Mouse (Mus musculus) kidney, adult 9 months (tissue): ENCODE data around the gene Fbrsl1.

Experiments used
- DNase-seq: peaks from one replicate; pipeline ENCODE4 v3.0.0; 2022

Gene Fbrsl1

DNA sequence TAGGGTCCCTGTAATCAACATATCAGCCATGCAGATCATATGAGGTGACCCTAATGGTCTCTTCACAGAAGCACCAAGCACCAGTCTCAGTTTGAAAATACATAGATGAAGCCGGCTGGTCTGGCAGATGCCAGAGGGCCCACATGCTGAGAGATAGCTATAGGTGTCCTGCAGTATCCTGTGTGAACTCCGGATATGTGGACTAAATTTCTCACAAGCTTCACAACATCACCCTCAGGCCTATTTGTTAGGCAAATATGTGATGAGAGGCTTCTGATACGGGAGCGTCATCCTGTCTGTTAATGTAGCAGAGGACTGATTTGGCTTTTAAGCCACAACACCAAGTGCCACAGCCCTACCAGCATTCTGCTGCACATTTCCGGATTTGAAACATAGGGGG, 37.9 kb downstream of the Fbrsl1 start:
- DNase-seq, result no peak

GRCm38 (mm10) chr5:110408967-110409366, 39.3 kb downstream of the Fbrsl1 start:
- no peak for DNase-seq

DNA sequence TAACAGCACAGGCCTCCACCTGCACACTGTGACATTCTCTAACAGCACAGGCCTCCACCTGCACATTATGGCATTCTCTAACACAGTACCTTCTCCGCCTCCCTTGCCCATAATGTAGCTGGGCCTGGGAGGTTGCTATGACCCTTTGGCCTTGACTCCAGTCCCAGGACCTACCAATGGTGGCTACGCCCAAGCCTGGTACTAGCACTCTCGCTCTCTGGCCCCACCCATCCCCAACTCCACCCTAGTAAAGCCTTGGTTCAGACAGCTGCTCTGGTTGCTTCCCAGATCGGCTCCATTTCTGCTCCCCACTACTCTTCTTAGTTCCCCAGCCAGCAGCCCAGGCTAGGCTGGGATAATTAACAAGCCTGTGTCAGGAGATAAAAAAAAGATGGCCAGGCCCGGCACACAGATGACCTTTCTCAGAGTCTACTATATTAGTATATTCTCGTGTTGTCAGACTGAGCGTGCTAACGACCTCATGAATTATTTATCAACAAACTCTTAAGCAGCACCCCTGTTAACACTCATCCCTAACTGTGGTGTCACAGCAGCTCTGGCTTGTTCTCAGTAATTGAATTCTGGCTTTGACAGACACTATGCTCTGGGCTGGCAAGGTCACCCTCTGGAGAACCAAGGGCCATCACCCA, 42.1 kb downstream of the Fbrsl1 start:
- DNase-seq, result no peak

DNA sequence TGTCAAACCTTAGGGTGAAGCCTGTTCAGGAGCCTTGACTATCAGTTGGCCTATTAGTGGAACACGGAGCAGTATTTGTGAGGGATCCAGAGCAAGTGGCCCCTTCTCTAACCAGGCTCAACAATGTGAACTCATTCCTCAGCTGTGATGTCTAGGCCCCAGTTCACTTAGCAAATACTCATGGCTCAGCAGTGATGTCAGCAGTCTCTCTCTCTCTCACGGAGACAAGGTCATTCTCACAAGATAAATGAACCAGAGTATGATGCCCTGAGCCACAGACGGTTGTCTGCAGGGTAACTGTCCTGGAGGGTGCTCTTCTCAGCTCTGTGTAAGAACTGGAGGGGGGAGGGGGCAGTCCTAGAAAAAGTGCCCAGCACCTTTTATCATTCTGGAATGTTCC, 44.4 kb downstream of the Fbrsl1 start:
- DNase-seq, result no peak

DNA sequence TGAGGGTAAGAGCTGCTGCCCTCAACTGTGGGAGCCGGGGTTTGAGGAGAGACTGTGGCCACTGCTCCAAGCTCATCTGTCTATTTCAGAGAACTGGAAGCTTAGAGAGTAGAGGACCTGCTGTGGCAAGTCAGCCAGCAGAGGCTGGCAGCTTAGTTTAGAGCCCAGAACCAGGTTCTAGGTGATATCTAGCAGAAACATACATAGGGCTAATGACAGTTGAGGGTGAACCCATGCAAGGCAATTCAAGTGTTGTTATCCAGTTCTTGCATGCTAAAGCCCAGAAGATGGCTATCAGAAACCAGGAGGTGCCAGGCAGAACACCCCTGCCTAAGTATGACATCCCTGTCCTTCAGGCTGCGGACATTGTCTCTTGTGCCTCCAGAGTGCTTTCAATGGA, 45.7 kb downstream of the Fbrsl1 start:
- DNase-seq, result no peak

- no peak for DNase-seq
Observed at GRCm38 (mm10) chr5:110401101-110401500, 47.2 kb downstream of the Fbrsl1 start.

DNA sequence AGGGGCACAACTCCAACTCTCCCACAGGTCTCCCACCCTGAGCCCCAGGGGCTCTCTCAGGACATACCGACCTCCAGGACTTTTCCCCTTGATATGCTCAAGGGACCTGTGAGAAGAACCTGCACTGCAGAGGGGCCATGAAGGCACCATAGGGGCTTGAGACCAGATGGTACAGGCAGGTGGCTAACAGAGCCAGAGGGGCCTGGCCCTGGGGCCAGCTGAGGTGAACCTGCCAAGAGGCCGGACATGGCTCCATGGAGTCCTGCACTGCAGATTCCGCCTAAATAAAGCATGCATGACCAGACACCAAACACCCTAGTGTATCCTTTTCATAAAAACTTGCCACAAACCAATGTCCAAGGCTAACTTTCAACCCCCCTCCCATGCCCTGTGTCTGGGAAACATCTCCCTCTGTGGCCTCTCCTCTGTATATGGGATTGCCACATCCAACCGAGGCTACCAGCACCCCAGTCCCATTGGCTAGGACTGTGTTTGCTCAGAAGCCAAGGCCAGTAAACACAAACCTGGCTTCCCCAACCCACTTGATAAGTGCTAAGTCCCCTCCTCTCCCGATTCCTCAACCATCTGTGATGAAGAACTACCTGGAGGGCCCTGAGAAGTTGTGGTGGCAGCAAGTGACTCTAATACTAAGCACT, 53.2 kb downstream of the Fbrsl1 start:
- DNase-seq, result no peak

GRCm38 (mm10) chr5:110392727-110393126, 55.6 kb downstream of the Fbrsl1 start:
- DNase-seq, result no peak

- DNase-seq, result peak; percentile 63
Observed at GRCm38 (mm10) chr5:110390631-110391030, 57.7 kb downstream of the Fbrsl1 start.

GRCm38 (mm10) chr5:110387332-110387731, 61.0 kb downstream of the Fbrsl1 start:
- DNase-seq, result no peak

DNA sequence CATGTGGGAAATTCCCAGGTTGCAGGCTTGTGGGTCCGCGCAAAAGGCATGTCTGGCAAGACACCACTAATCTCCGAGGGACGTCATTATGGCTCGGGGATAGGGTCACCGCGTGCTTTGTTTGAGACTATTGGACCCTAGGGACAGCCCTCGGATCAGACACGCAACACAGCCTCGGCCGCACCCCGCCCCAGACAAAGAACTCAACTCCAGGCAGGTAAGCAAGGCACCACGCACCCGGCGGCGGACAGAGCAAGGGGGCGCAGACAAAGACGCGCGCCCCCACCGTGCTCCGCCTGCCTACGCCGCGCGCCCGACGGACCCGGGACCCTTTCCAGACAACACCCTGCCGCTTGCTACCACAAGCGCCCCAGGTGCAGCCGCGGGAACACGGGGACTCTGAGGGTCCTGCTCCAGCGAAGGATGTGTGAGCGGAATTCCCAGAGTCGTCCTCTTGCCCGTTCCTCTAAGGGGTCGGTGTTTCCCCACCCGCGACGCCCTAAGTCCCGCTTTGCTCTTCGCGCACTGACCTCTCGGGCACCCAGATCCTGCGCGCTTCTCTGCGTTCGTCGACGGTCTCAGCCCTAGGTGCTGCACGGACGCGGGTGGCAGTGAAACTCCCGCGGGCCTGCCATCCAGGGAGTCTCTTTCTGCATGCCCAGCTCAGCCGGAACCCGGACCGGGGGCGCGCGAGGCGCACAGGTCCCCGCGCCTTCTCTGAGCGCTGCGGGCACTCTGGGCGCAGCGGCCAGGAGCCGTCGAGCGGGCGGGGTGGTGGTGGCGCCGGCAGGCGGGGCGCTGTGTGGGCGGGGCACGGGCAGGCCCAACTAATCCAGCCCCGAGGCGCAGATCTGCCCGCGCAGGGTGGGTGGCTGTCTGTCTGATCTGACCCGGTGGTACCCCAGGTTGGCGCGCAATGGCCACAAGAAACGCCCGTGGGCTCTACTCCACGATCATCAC, 61.7 kb downstream of the Fbrsl1 start:
- DNase-seq, result peak; percentile 67

DNA sequence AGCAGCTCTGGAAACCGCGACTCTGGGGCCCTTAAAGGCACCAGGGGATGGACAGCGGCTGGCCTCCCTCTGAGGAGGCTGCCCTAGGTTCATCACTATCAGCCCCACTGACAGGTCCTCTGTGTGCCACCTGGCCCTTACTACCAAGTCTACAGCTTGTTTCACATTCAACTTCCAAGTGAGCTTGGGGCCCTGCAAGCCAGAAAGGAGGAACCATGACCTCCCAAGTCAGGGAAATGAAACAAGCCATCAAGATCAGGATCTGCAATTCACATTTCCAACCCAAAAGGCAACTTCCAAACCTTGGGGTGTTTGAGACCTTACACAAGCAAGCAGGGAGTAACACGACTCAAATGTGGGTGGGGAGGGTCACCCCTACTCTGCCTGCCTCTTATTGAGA, 63.0 kb downstream of the Fbrsl1 start:
- no peak for DNase-seq

DNA sequence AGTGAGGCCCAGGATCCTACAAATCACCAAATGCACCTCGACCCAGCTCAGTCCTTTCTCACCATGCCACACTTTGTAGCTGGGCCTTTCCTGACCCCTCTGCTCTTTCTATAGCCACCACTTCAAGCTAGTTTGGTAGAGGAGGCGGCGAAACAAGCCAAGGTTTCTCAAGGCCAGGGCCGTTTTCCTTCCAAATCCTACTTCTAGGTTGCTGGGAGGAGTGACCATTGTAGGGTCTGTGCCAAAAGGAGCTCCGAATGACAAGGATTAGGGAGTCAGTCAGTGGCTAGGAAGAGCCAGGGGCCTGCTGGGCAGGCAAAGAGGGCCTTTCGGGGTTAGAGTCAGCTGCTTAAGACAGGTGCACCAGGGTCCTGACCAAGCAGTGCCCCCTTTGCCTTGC, 63.8 kb downstream of the Fbrsl1 start:
- DNase-seq, result no peak

DNA sequence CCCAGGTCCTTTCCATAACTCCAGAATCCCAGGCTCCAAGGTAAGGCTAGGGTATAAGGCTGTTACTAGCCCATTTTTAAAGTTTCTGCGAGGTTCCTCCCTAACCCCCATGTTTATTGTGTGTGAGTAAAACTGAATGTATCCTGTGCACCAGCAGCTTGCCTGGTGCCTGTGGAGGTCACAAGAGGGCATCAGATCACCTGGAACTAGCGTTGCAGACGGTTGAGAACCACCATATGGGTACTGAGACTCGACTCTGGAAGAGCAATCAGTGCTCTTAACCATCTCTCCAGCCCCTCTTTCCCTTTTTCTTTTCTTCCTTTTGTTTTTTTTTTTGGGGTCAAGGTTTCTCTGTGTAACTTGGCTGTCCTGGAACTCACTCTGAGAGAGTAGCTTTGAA, 68.5 kb downstream of the Fbrsl1 start:
- no peak for DNase-seq

DNA sequence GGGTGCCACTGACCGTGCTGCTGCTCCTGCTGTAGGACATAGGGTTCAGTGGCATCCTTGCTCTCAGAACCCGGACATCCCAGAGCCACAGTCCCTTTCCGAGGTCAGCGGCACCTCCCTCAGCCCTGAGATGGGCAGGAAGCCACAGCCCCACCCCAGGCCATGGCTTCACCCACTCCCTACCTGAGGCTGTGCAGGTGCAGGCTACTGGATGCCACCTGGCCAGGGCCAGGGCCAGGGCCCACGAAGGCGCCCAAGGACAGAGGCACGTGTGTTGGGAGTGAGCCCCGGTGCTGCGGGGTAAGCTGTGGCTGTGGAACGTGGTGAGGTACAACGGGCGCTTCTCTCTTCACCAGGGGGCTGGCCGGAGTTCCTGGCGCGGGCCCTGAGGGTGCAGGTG, 69.2 kb downstream of the Fbrsl1 start:
- DNase-seq, result no peak

GRCm38 (mm10) chr5:110378181-110378583, 70.1 kb downstream of the Fbrsl1 start:
- DNase-seq, result no peak

- peak; percentile 78 for DNase-seq
Observed at GRCm38 (mm10) chr5:110376802-110377433, 71.4 kb downstream of the Fbrsl1 start.

DNA sequence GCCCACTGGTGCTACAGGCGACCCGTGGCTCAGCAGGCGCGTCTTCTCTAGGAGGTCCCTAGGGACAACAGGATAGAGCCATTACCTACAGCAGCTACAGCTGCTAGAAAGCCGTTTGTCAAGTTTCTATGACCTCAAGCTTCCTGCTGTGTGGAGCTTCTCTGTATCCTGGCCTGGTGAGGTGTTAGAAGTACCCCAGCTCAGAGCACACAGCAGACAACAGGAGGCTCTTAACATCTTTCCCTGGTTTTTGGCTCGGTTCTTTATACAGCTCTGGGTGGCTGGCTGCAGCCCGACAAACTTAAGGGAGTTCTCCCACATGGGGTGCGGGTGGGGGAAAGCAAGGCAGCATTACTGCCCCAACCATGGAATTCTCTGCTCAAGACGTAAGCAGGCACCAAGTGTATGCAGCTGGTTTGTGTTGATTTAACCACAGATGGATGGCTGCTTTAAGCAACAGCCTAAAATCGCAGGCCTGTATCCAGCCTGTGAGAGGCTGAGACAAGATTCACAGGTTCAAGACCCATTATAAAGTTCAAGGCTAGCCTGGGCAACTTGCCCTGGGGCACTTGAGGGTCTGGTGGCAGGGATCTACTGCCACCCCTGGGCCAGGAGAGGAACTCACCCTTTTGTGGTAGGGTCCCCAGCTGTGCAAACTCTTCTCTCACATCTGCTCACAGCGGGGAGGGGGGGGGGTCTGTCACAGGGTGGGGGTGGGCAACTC, 84.3 kb downstream of the Fbrsl1 start:
- DNase-seq, result no peak

GRCm38 (mm10) chr5:110363179-110363821, 85.0 kb downstream of the Fbrsl1 start:
- DNase-seq, result peak; percentile 55

DNA sequence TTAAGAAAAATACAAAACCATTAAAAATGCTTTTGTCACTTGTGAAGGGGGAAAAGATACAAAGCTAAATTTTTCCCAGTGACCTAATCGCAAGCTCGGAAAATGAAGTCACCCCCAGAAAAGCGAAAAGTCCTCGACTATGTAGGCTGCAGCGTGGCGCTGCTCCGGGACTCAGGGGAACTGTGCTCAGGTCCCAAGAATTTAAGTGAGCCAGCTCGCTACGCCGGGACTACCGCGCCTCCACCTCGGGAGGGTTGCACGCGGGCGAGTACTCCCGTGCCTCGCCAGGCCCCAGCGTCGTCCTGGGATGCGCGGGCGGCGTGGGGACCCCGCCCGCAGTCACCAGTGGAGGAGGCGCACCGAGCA, 85.5 kb downstream of the Fbrsl1 start:
- no peak for DNase-seq

DNA sequence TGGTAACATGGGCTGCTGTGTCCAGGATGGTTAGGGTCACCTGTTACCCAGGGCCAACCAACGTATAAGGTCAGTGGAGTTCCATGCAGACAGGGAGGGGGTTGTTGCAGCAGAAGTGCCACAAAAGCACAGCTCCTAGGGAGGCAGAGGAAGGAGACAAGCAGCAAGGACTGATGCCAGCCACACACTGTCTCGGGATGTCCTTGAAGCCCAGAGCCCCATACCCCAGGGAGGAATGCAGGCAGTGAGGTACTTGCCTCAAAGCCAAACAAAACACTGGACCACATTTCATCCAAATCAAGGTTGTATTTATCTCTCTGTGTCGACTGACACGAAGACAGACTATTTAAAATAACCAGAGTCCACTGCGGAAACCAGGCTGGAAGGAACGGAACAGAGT, 86.8 kb downstream of the Fbrsl1 start:
- DNase-seq, result no peak

DNA sequence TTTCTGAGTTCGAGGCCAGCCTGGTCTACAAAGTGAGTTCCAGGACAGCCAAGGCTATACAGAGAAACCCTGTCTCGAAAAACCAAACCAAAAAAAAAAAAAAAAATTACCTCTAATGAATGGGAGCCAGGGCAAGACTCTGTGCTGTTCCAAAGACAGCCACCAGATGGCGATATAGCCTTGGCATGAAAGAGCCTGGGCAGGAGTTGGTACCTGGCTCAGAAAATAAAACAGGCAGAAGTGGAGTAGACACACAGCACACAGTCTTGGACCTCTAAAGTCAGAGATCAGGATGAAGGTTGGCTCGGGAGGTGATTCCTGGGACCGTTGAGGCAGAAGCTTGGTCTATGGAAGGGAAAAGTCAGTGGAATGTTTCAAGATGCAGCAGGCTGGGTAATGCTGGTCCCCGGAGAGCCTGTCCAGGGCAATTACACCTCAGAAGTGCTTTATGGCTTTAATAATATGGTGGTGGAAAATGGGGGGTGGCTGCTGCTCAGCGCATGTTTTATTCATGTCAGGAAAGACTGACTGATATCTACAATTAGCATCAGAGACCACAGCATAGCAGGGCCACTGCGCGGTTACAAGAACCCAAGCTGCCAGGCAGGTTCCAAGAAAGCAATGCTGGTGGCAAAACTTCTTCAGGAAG, 90.6 kb downstream of the Fbrsl1 start:
- DNase-seq, result peak; percentile 88
